Mouse (Mus musculus) thymus, postnatal 0 days (tissue): ENCODE measurements at regions not wholly inside any gene's neighbourhood (a gene's known extent, or its start where the extent isn't known, plus 50 kb on each side); places are given as distances from the start of the nearest gene placed in this dataset.
"Not testable (repeated sequence)": the region's sequence is repeated elsewhere in the genome, so short reads cannot be mapped to it uniquely, and the experiment has no call there.

Source experiments
- DNase-seq: peaks from one replicate; pipeline ENCODE4 v3.0.0-alpha.2; 2015; ENCODE audit warnings: low spot score

GRCm38 (mm10) chr1:43305349-43306278, 108.8 kb upstream of the Fhl2 start:
- no peak for DNase-seq

DNA sequence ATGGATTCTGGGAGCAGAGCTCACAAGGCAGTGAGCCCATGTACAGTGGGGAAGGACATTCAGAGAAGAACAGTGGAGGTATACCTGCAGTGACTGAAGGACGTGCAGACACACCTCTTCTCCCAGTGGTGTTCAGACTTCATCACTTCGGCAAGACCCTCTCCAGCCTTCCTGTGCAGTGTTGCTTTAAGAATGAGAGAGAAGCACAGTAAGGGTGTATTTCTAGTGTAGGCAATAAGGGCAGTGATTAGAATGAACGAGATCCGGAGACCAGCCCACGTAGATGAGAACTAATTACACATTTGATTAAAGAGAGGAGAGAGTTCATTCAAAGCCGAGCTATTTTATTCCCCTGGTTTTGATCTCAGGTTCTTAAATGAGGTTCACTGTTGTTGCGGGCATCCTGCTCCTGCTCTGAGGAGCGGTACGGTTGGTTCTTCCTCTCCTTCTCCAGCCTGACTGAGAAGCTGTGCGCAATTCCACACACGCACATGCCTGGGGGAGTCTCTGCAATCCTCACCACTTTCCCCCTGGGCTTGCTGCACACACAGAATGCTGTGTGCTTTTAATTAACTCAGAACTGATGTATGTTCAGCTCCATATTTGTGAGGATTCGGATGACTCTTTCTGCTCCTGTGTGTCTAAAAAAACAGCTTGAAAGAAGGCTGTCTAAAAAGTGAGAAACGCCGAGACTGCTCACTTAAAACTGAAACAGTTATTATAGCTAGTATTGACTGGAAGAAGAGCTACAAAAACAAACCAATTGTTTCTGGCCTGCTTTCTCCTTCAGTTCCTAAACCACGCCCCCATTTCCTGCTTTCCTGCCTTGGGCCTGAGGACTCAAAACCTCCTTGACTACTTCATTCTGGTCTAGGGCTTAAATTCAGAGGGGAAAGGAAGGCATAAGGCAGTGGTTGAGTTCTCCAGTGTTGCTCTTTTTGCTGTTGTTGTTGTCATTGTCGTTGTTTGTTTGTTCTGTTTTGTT, 114.2 kb upstream of the Fhl2 start:
- DNase-seq, result peak; percentile 46

- not testable (repeated sequence) for DNase-seq
Measured at GRCm38 (mm10) chr1:43316331-43316730, 119.5 kb upstream of the Fhl2 start.

GRCm38 (mm10) chr1:43317076-43317871, 120.5 kb upstream of the Fhl2 start:
- DNase-seq, result no peak

- DNase-seq, result not testable (repeated sequence)
Measured at GRCm38 (mm10) chr1:43333488-43333887, 110.9 kb upstream of the Nck2 start.

- no peak for DNase-seq
Measured at GRCm38 (mm10) chr1:43337168-43337784, 107.1 kb upstream of the Nck2 start.

DNA sequence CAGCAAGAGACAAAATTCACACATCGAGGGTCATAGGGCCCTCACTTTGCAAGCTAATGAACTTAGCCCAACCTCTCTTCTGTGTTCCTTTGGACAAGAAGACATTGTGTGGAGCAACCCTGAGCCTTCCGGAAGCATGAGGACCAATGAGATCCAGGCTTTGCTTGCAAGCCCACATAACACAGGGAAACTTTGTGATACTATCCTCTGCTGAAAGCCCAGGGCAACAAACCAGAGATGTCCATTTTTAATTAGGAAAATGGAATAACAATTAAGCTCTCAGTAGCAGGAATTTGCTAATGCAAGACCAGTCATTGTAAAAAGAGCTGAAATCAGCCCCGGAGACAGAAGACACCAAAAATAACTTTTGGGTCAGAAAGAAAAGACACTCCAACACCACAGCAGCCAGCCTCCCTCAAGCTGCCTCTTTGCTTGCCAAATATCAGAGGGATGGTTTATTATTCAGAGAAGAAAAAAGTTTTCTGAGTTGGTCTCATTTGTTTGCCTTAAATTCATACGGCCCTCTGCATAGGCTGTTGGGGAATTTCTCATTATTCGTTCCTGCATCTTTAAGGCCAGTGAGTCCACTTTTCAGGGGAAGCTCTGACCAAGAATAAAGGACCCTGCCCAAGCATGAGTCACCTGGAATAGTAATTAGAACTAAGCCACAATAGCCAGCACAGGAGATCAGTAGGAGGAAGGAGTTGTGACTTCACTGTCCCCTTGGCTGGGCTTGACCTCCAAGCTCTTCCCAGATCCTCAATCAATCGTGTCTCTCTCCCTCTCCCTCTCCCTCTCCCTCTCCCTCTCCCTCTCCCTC, 106.1 kb upstream of the Nck2 start:
- DNase-seq, result no peak

DNA sequence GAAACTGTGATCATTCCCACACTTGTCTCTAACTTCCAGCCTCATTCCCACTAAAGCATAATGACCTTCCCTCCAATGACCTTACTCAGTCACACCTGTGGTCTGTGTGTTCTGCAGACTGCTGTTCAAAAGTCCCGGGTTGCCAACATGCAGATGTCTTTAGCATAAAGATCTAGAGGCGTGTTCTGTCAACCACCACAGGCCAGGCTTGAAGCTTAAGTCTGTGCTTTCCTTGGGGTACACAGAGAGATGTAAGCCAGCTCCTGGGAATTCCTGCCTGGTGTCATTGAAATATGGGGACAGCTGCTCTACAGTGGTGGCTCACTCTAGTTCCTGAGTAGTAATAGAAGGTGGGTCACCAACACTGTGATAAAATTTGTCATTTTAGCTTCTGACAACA, 101.5 kb upstream of the Nck2 start:
- no peak for DNase-seq

- DNase-seq, result no peak
Measured at GRCm38 (mm10) chr1:43343410-43343809, 101.0 kb upstream of the Nck2 start.

GRCm38 (mm10) chr1:43344001-43344400, 100.4 kb upstream of the Nck2 start:
- DNase-seq, result no peak

DNA sequence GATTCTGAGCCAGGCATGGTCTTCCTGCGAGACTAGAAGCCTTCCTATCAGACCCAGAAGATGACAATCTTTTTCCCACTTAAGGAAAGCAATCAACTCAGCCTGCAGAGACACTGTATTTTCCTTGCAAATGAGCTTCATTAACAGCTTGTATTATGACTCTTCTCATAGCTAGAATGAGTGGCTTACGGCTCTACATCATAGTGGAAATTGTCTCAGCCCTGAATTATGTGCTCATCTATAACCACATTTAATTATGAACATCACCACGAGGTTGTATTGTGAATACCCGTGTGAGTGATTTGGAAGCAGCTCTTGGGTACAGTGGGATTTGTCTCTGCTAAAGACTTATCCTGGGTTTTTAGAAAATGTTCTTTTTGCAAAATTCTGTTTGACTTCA, 97.2 kb upstream of the Nck2 start:
- DNase-seq, result no peak

GRCm38 (mm10) chr1:43349966-43350365, 94.4 kb upstream of the Nck2 start:
- DNase-seq, result peak; percentile 33

DNA sequence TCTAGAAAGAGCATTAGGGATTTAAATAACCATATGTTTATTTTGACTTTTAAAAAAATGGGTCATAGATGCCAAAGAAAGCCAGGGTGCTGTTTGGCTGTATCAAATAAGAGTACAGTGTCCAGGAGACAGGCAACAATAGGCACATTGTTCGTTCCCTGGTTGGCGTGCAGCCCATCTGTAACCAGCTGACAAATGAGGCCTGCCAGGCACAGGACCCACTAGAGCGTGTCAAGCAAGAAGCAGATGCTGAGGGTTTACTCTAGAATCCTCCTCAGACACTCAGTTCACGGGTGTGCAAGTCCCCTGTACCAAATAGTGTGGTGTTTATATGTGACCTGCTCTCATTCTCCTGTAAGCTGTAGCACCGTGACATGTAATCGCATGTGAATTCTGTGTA, 86.2 kb upstream of the Nck2 start:
- no peak for DNase-seq

DNA sequence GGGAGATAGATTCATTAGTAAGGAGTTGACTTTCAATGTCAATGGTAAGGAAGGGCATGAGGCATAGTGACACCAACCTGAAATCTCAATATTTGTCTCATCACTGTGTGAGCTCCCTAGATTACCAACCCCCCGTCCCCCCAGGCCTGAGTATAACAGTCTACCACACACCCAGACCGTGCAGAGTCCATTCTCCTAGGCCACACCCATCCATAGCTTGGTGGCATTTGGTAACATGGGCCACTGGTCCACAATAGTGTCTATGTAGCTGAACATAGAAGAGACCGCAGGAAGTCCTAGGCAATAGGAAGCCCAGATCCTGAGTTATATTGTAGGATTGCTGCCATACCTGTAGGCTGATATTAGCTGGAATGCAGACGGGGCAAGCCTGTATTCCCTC, 84.7 kb upstream of the Nck2 start:
- no peak for DNase-seq

DNA sequence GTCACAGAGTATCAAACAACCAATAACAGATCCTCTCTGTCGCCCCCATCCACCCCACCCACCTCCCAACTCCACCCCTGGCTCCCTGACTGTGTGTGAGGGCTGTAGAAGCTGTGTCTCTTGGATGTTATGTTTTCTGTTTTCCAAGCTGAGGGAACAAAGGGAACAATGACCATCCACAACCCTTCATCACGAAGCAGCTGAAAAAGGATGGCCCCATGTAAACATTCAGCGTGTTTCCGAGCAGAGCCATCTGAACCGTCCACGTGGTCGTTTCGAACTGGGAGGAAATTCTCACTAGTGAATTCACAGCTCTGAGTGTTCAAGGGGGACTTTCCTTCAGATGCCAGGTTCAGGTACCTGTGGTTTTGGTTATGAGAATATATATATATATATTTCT, 84.1 kb upstream of the Nck2 start:
- DNase-seq, result no peak

- no peak for DNase-seq
Measured at GRCm38 (mm10) chr1:43360741-43361140, 83.6 kb upstream of the Nck2 start.

GRCm38 (mm10) chr1:43361455-43361863, 82.9 kb upstream of the Nck2 start:
- DNase-seq, result peak; percentile 49

DNA sequence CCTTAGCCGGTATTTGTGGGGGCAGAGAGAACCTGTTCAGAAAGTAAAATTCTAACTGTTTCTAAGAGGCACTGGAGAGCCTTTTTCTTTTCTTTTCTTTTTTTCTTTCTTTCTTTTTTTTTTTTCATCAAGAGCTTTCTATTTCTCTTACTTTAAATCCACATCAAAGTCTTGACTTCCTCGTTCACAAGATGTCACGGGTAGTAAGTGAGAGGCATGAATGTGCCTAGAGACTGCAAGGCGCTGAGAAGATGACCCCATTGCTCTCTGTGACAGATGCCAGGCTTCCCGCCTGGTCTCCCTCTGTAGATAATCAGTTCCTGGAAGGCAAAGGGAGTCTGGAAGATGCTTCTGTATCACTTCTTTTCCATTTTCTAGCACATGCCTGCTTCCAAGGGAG, 82.2 kb upstream of the Nck2 start:
- DNase-seq, result peak; percentile 49

DNA sequence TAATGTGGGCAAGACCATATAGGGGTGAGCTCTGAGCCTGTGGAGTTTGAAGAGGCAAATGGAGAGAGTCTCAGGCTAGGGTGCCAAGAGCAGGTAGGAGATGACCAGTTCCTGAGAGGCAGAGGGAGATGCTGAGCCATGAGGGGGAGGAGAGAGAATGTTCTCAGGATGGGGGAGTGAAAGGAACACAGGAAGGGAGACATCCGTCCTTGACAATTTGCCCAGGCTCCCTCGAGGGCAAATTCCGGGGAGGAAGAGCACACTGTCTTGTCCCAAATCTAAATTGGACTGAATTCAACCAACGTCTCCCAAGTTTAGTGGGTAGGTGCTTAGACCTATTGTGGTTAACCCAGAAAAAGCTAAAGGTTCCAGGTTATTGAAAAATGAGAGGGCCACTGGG, 81.2 kb upstream of the Nck2 start:
- DNase-seq, result no peak

DNA sequence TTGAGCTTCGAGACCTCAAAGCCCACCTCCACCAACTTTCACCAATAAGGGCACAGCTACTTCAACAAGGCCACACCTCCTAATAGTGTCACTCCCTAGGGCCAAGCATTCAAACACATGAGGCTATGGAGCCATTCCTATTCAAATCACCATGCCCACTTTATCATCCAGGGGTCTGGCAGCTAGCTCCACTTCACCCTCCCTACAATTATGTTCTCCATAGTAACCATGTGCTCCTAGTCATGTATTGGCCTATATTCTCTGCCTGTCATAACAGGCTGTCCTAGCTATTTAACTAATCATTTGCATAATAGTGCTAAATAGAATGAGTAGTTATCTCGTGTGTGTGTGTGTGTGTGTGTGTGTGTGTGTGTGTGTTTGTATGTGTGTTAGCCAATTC, 77.9 kb upstream of the Nck2 start:
- DNase-seq, result no peak
